Mouse (Mus musculus): ENCODE measurements at regions not wholly inside any gene's neighbourhood (a gene's known extent, or its start where the extent isn't known, plus 50 kb on each side); places are given as distances from the start of the nearest gene placed in this dataset.

GRCm38 (mm10) chr8:26854557-26855238, 122.4 kb upstream of the Zfp703 start:
- Histone ChIP-seq H3K36me3 (ENCODE audit: control insufficient read depth, insufficient read depth, low read length) (no peaks in the 10 kb centered on the region), H3K9me3 (ENCODE audit: control insufficient read depth, low read length) (no peaks in the 10 kb centered on the region), H3K4me3 (ENCODE audit: low read depth, low read length) (no peak overlapping the region), H3K27ac (replicated peaks) (no peak overlapping the region), H3K4me2 (replicated peaks; ENCODE audit: low read depth) (no peak overlapping the region), H3K4me1 (replicated peaks; ENCODE audit: control insufficient read depth, insufficient read depth) (no peaks in the 10 kb centered on the region; the same call in none of the 2 replicates), H3K27me3 (ENCODE audit: control insufficient read depth, insufficient read depth, low read length) (no peaks in the 10 kb centered on the region), H3K9ac (ENCODE audit: low read length) (no peak overlapping the region)
- ATAC-seq (ENCODE audit: low FRiP score, low TSS enrichment) (peak; percentile 91), DNase-seq (ENCODE audit: low spot score) (peak; percentile 68)
- WGBS, result 26% methylated on average over 12 of the region's 12 CpGs
- TF ChIP-seq EP300 (optimal IDR thresholded peaks at IDR 0.05), result no peak
- TF ChIP-seq CTCF (IDR thresholded peaks at IDR 0.05; ENCODE audit: low read depth), result peak; percentile 34

GRCm38 (mm10) chr8:26855256-26855655, 121.9 kb upstream of the Zfp703 start:
- H3K4me2 ChIP-seq (replicated peaks; ENCODE audit: low read depth), result no peak overlapping the region
- DNase-seq (ENCODE audit: low spot score), result no peak
- TF ChIP-seq CTCF (IDR thresholded peaks at IDR 0.05; ENCODE audit: low read depth) (no peak), EP300 (optimal IDR thresholded peaks at IDR 0.05) (no peak)
- H3K9me3 ChIP-seq (ENCODE audit: control insufficient read depth, low read length), result no peaks in the 10 kb centered on the region
- H3K36me3 ChIP-seq (ENCODE audit: control insufficient read depth, insufficient read depth, low read length), result no peaks in the 10 kb centered on the region
- no peaks in the 10 kb centered on the region; the same call in none of the 2 replicates for H3K4me1 ChIP-seq (replicated peaks; ENCODE audit: control insufficient read depth, insufficient read depth)
- H3K9ac ChIP-seq (ENCODE audit: low read length), result no peak overlapping the region
- 46% methylated on average over 6 of the region's 6 CpGs for WGBS
- H3K4me3 ChIP-seq (ENCODE audit: low read depth, low read length), result no peak overlapping the region
- no peak overlapping the region for H3K27ac ChIP-seq (replicated peaks)
- ATAC-seq (ENCODE audit: low FRiP score, low TSS enrichment), result no peak
- H3K27me3 ChIP-seq (ENCODE audit: control insufficient read depth, insufficient read depth, low read length), result no peaks in the 10 kb centered on the region

- no peak for DNase-seq (ENCODE audit: low spot score)
- ATAC-seq (ENCODE audit: low FRiP score, low TSS enrichment), result no peak
- H3K4me3 ChIP-seq (ENCODE audit: low read depth, low read length), result no peak overlapping the region
- H3K4me1 ChIP-seq (replicated peaks; ENCODE audit: control insufficient read depth, insufficient read depth), result no peaks in the 10 kb centered on the region
- no peak for TF ChIP-seq EP300 (optimal IDR thresholded peaks at IDR 0.05)
- no peak for TF ChIP-seq CTCF (IDR thresholded peaks at IDR 0.05; ENCODE audit: low read depth)
- 88% methylated on average over 2 of the region's 2 CpGs for WGBS
- no peaks in the 10 kb centered on the region for H3K9me3 ChIP-seq (ENCODE audit: control insufficient read depth, low read length)
- no peak overlapping the region for H3K27ac ChIP-seq (replicated peaks)
- no peaks in the 10 kb centered on the region for H3K36me3 ChIP-seq (ENCODE audit: control insufficient read depth, insufficient read depth, low read length)
- H3K9ac ChIP-seq (ENCODE audit: low read length), result no peak overlapping the region
- no peak overlapping the region for H3K4me2 ChIP-seq (replicated peaks; ENCODE audit: low read depth)
- H3K27me3 ChIP-seq (ENCODE audit: control insufficient read depth, insufficient read depth, low read length), result no peaks in the 10 kb centered on the region
Measured at GRCm38 (mm10) chr8:26864571-26864970, 112.6 kb upstream of the Zfp703 start.

- H3K4me1 ChIP-seq (replicated peaks; ENCODE audit: control insufficient read depth, insufficient read depth), result no peaks in the 10 kb centered on the region
- no peak overlapping the region for H3K4me2 ChIP-seq (replicated peaks; ENCODE audit: low read depth)
- 0 out of 2 replicates have a peak, but pooled peaks cover 1% of the 10 kb centered on the region for H3K9me3 ChIP-seq (ENCODE audit: control insufficient read depth, low read length)
- no peak overlapping the region for H3K9ac ChIP-seq (ENCODE audit: low read length)
- ATAC-seq (ENCODE audit: low FRiP score, low TSS enrichment) (no peak), DNase-seq (ENCODE audit: low spot score) (no peak)
- TF ChIP-seq EP300 (optimal IDR thresholded peaks at IDR 0.05), result no peak
- no peak for TF ChIP-seq CTCF (IDR thresholded peaks at IDR 0.05; ENCODE audit: low read depth)
- H3K4me3 ChIP-seq (ENCODE audit: low read depth, low read length), result no peak overlapping the region
- no peaks in the 10 kb centered on the region for H3K36me3 ChIP-seq (ENCODE audit: control insufficient read depth, insufficient read depth, low read length)
- H3K27me3 ChIP-seq (ENCODE audit: control insufficient read depth, insufficient read depth, low read length), result no peaks in the 10 kb centered on the region
- no peak overlapping the region for H3K27ac ChIP-seq (replicated peaks)
- 56% methylated on average over 10 of the region's 10 CpGs for whole genome bisulfite sequencing
Measured at GRCm38 (mm10) chr8:26864971-26865370, 112.2 kb upstream of the Zfp703 start.

GRCm38 (mm10) chr8:26868101-26868848, 108.8 kb upstream of the Zfp703 start:
- Histone ChIP-seq H3K9ac (ENCODE audit: low read length) (no peak overlapping the region), H3K4me1 (replicated peaks; ENCODE audit: control insufficient read depth, insufficient read depth) (no peaks in the 10 kb centered on the region), H3K27ac (replicated peaks) (no peak overlapping the region), H3K4me3 (ENCODE audit: low read depth, low read length) (no peak overlapping the region), H3K4me2 (replicated peaks; ENCODE audit: low read depth) (no peak overlapping the region), H3K36me3 (ENCODE audit: control insufficient read depth, insufficient read depth, low read length) (no peaks in the 10 kb centered on the region), H3K9me3 (ENCODE audit: control insufficient read depth, low read length) (0 out of 2 replicates have a peak, but pooled peaks cover 4% of the 10 kb centered on the region), H3K27me3 (ENCODE audit: control insufficient read depth, insufficient read depth, low read length) (no peaks in the 10 kb centered on the region)
- TF ChIP-seq EP300 (optimal IDR thresholded peaks at IDR 0.05) (no peak), CTCF (IDR thresholded peaks at IDR 0.05; ENCODE audit: low read depth) (no peak)
- DNase-seq (ENCODE audit: low spot score) (no peak), ATAC-seq (ENCODE audit: low FRiP score, low TSS enrichment) (no peak)
- 55% methylated on average over 6 of the region's 6 CpGs for WGBS

- TF ChIP-seq EP300 (optimal IDR thresholded peaks at IDR 0.05) (no peak), CTCF (IDR thresholded peaks at IDR 0.05; ENCODE audit: low read depth) (no peak)
- Histone ChIP-seq H3K36me3 (ENCODE audit: control insufficient read depth, insufficient read depth, low read length) (no peaks in the 10 kb centered on the region), H3K27ac (replicated peaks) (no peak overlapping the region), H3K4me3 (ENCODE audit: low read depth, low read length) (no peak overlapping the region), H3K9ac (ENCODE audit: low read length) (no peak overlapping the region), H3K4me1 (replicated peaks; ENCODE audit: control insufficient read depth, insufficient read depth) (no peaks in the 10 kb centered on the region), H3K4me2 (replicated peaks; ENCODE audit: low read depth) (no peak overlapping the region), H3K27me3 (ENCODE audit: control insufficient read depth, insufficient read depth, low read length) (no peaks in the 10 kb centered on the region), H3K9me3 (ENCODE audit: control insufficient read depth, low read length) (0 out of 2 replicates have a peak, but pooled peaks cover 4% of the 10 kb centered on the region)
- no peak for ATAC-seq (ENCODE audit: low FRiP score, low TSS enrichment)
- DNase-seq (ENCODE audit: low spot score), result no peak
- 57% methylated on average over 2 of the region's 2 CpGs for WGBS
Measured at GRCm38 (mm10) chr8:26868849-26869110, 108.3 kb upstream of the Zfp703 start.
